Mouse (Mus musculus): ENCODE measurements around the gene Zfp426.

DNA sequence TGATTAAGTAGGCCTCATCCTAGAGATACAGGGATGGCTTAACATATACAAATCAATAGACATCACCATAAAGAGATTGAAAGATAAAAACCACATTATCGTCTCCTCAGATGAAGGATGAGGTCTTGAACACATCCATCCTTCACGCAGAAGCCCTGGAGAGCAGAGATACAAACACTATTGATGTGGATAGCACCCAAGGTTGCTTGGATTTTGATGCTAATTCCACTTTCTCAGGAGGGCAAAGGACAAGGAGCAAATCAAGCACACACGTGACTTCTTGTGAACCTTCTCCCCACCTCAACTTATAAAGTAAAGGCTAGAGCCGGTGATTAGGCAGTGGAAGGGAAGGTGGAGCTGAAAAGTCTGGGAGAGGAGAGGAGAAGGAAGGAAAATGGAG, 38.9 kb downstream of the Zfp426 start:
- TF ChIP-seq CTCF (IDR thresholded peaks at IDR 0.05; ENCODE audit: extremely low read depth, insufficient read depth, insufficient read length, insufficient replicate concordance): no peak
- TF ChIP-seq POLR2A (IDR thresholded peaks at IDR 0.05; ENCODE audit: low read depth, low read length): no peak

Data from spleen, adult 2 months (tissue).